Mouse (Mus musculus): ENCODE data around the gene Notch1. TPM values are rescaled to one million over a fixed set of nuclear protein-coding genes. Genes with fewer than 3 reads are reported as not detected.
A peak's percentile ranks its signal among the peaks of the same experiment; 100 is the strongest.

Gene Notch1
- polyA plus RNA-seq, 1 experiment from 2014 or later, result 12.1 TPM

GRCm38 (mm10) chr2:26474789-26475504, 41.5 kb downstream of the Notch1 start:
- peak; percentile 49 for TF ChIP-seq CTCF (IDR thresholded peaks at IDR 0.05; ENCODE audit: low read depth)
- 38% methylated on average over 9 of the region's 9 CpGs for WGBS
- Histone ChIP-seq H3K9me3 (replicated peaks; ENCODE audit: low read length) (no peaks in the 10 kb centered on the region), H3K36me3 (ENCODE audit: insufficient read depth, low read length) (peaks cover 89% of the 10 kb centered on the region), H3K4me2 (ENCODE audit: low read length) (no peak overlapping the region), H3K4me1 (replicated peaks; ENCODE audit: insufficient read depth, low read length) (no peaks in the 10 kb centered on the region), H3K4me3 (replicated peaks; ENCODE audit: low read depth, low read length) (no peak overlapping the region), H3K27ac (peak overlapping the region; percentile 82), H3K9ac (ENCODE audit: low read depth, low read length) (no peak overlapping the region), H3K27me3 (ENCODE audit: insufficient read depth, low read length) (no peaks in the 10 kb centered on the region)
- peak; percentile 68 for DNase-seq (ENCODE audit: low spot score)
- ATAC-seq (replicated peaks; ENCODE audit: low FRiP score, low read depth), result no peak

GRCm38 (mm10) chr2:26472312-26473090, 44.0 kb downstream of the Notch1 start:
- ATAC-seq (replicated peaks; ENCODE audit: low FRiP score, low read depth) (no peak), DNase-seq (ENCODE audit: low spot score) (no peak)
- no peak overlapping the region for H3K27ac ChIP-seq
- no peaks in the 10 kb centered on the region for H3K27me3 ChIP-seq (ENCODE audit: insufficient read depth, low read length)
- H3K36me3 ChIP-seq (ENCODE audit: insufficient read depth, low read length), result peaks cover 86% of the 10 kb centered on the region
- H3K4me2 ChIP-seq (ENCODE audit: low read length), result no peak overlapping the region
- H3K9me3 ChIP-seq (replicated peaks; ENCODE audit: low read length), result no peaks in the 10 kb centered on the region
- H3K9ac ChIP-seq (ENCODE audit: low read depth, low read length), result no peak overlapping the region
- H3K4me1 ChIP-seq (replicated peaks; ENCODE audit: insufficient read depth, low read length), result no peaks in the 10 kb centered on the region
- TF ChIP-seq CTCF (IDR thresholded peaks at IDR 0.05; ENCODE audit: low read depth), result no peak
- WGBS, result 88% methylated on average over 11 of the region's 11 CpGs
- H3K4me3 ChIP-seq (replicated peaks; ENCODE audit: low read depth, low read length), result no peak overlapping the region

- no peaks in the 10 kb centered on the region for H3K27me3 ChIP-seq (ENCODE audit: insufficient read depth, low read length)
- H3K9ac ChIP-seq (ENCODE audit: low read depth, low read length), result no peak overlapping the region
- ATAC-seq (replicated peaks; ENCODE audit: low FRiP score, low read depth), result no peak
- no peak overlapping the region for H3K27ac ChIP-seq
- H3K36me3 ChIP-seq (ENCODE audit: insufficient read depth, low read length), result peaks cover 86% of the 10 kb centered on the region
- no peaks in the 10 kb centered on the region for H3K4me1 ChIP-seq (replicated peaks; ENCODE audit: insufficient read depth, low read length)
- no peaks in the 10 kb centered on the region for H3K9me3 ChIP-seq (replicated peaks; ENCODE audit: low read length)
- no peak for DNase-seq (ENCODE audit: low spot score)
- TF ChIP-seq CTCF (IDR thresholded peaks at IDR 0.05; ENCODE audit: low read depth), result no peak
- no peak overlapping the region for H3K4me3 ChIP-seq (replicated peaks; ENCODE audit: low read depth, low read length)
- H3K4me2 ChIP-seq (ENCODE audit: low read length), result no peak overlapping the region
- 88% methylated on average over 6 of the region's 6 CpGs for WGBS
These were observed 44.7 kb downstream of the Notch1 start for GRCm38 (mm10) chr2:26471652-26472285.

GRCm38 (mm10) chr2:26470967-26471366, 45.5 kb downstream of the Notch1 start:
- no peaks in the 10 kb centered on the region for H3K4me1 ChIP-seq (replicated peaks; ENCODE audit: insufficient read depth, low read length)
- 93% methylated on average over 17 of the region's 17 CpGs for WGBS
- no peak for DNase-seq (ENCODE audit: low spot score)
- no peak overlapping the region for H3K4me2 ChIP-seq (ENCODE audit: low read length)
- H3K9ac ChIP-seq (ENCODE audit: low read depth, low read length), result no peak overlapping the region
- H3K36me3 ChIP-seq (ENCODE audit: insufficient read depth, low read length), result peaks cover 86% of the 10 kb centered on the region
- no peaks in the 10 kb centered on the region for H3K27me3 ChIP-seq (ENCODE audit: insufficient read depth, low read length)
- no peak overlapping the region for H3K4me3 ChIP-seq (replicated peaks; ENCODE audit: low read depth, low read length)
- no peaks in the 10 kb centered on the region for H3K9me3 ChIP-seq (replicated peaks; ENCODE audit: low read length)
- ATAC-seq (replicated peaks; ENCODE audit: low FRiP score, low read depth), result no peak
- H3K27ac ChIP-seq, result no peak overlapping the region
- no peak for TF ChIP-seq CTCF (IDR thresholded peaks at IDR 0.05; ENCODE audit: low read depth)

- WGBS, result 96% methylated on average over 15 of the region's 15 CpGs
- H3K4me2 ChIP-seq (ENCODE audit: low read length), result no peak overlapping the region
- H3K4me1 ChIP-seq (replicated peaks; ENCODE audit: insufficient read depth, low read length), result no peaks in the 10 kb centered on the region
- no peak for ATAC-seq (replicated peaks; ENCODE audit: low FRiP score, low read depth)
- no peak overlapping the region for H3K9ac ChIP-seq (ENCODE audit: low read depth, low read length)
- no peaks in the 10 kb centered on the region for H3K9me3 ChIP-seq (replicated peaks; ENCODE audit: low read length)
- no peaks in the 10 kb centered on the region for H3K27me3 ChIP-seq (ENCODE audit: insufficient read depth, low read length)
- DNase-seq (ENCODE audit: low spot score), result no peak
- TF ChIP-seq CTCF (IDR thresholded peaks at IDR 0.05; ENCODE audit: low read depth), result no peak
- no peak overlapping the region for H3K4me3 ChIP-seq (replicated peaks; ENCODE audit: low read depth, low read length)
- H3K27ac ChIP-seq, result no peak overlapping the region
- H3K36me3 ChIP-seq (ENCODE audit: insufficient read depth, low read length), result peaks cover 94% of the 10 kb centered on the region
These were observed 48.1 kb downstream of the Notch1 start for GRCm38 (mm10) chr2:26468376-26468775.

- TF ChIP-seq CTCF (IDR thresholded peaks at IDR 0.05; ENCODE audit: low read depth), result no peak
- H3K4me1 ChIP-seq (replicated peaks; ENCODE audit: insufficient read depth, low read length), result peaks cover 15% of the 10 kb centered on the region
- no peak overlapping the region for H3K9ac ChIP-seq (ENCODE audit: low read depth, low read length)
- H3K4me2 ChIP-seq (ENCODE audit: low read length), result no peak overlapping the region
- H3K27me3 ChIP-seq (ENCODE audit: insufficient read depth, low read length), result no peaks in the 10 kb centered on the region
- H3K36me3 ChIP-seq (ENCODE audit: insufficient read depth, low read length), result peaks cover 87% of the 10 kb centered on the region
- no peaks in the 10 kb centered on the region for H3K9me3 ChIP-seq (replicated peaks; ENCODE audit: low read length)
- no peak overlapping the region for H3K4me3 ChIP-seq (replicated peaks; ENCODE audit: low read depth, low read length)
- H3K27ac ChIP-seq, result no peak overlapping the region
- ATAC-seq (replicated peaks; ENCODE audit: low FRiP score, low read depth) (no peak), DNase-seq (ENCODE audit: low spot score) (no peak)
- WGBS, result 93% methylated on average over 6 of the region's 6 CpGs
These were observed 53.1 kb downstream of the Notch1 start for GRCm38 (mm10) chr2:26463412-26463811.
